Mouse (Mus musculus): ENCODE results near the gene Prkag2. TPM values are rescaled to one million over a fixed set of nuclear protein-coding genes. Genes with fewer than 3 reads are reported as not detected.
A peak's percentile ranks its signal among the peaks of the same experiment; 100 is the strongest.

The Prkag2 gene
- polyA plus RNA-seq, 1 experiment from 2014 or later = 4.8 TPM

- Histone ChIP-seq H3K27me3 (ENCODE audit: control insufficient read depth, insufficient read depth, low read depth, low read length) (no peaks in the 10 kb centered on the region), H3K9me3 (replicated peaks; ENCODE audit: control insufficient read depth, low read length) (no peaks in the 10 kb centered on the region), H3K4me2 (ENCODE audit: low read depth, low read length) (peak overlapping the region; percentile 99), H3K9ac (ENCODE audit: low read depth, low read length) (no peak overlapping the region), H3K4me1 (ENCODE audit: control insufficient read depth, low read depth, low read length) (peaks cover 32% of the 10 kb centered on the region), H3K4me3 (ENCODE audit: low read depth, low read length) (no peak overlapping the region), H3K36me3 (ENCODE audit: control insufficient read depth, insufficient read depth) (no peaks in the 10 kb centered on the region), H3K27ac (ENCODE audit: low read length) (no peak overlapping the region; the same call in 1 of the 2 replicates)
- no peak for ATAC-seq (ENCODE audit: low read depth)
- 87% methylated on average over 5 of the region's 5 CpGs for WGBS (ENCODE audit: insufficient replicate concordance)
Observed at GRCm38 (mm10) chr5:24843841-24844240, 256.6 kb downstream of the Prkag2 start.

GRCm38 (mm10) chr5:24843103-24843475, 257.4 kb downstream of the Prkag2 start:
- no peaks in the 10 kb centered on the region for H3K9me3 ChIP-seq (replicated peaks; ENCODE audit: control insufficient read depth, low read length)
- peaks cover 36% of the 10 kb centered on the region for H3K4me1 ChIP-seq (ENCODE audit: control insufficient read depth, low read depth, low read length)
- peak; percentile 0; the same call in 1 of the 2 replicates for ATAC-seq (ENCODE audit: low read depth)
- no peaks in the 10 kb centered on the region for H3K27me3 ChIP-seq (ENCODE audit: control insufficient read depth, insufficient read depth, low read depth, low read length)
- peak overlapping the region; percentile 91 for H3K9ac ChIP-seq (ENCODE audit: low read depth, low read length)
- peak overlapping the region; percentile 99 for H3K27ac ChIP-seq (ENCODE audit: low read length)
- 1% methylated on average over 21 of the region's 21 CpGs for WGBS (ENCODE audit: insufficient replicate concordance)
- no peaks in the 10 kb centered on the region for H3K36me3 ChIP-seq (ENCODE audit: control insufficient read depth, insufficient read depth)
- H3K4me3 ChIP-seq (ENCODE audit: low read depth, low read length) = peak overlapping the region; percentile 76
- peak overlapping the region; percentile 99 for H3K4me2 ChIP-seq (ENCODE audit: low read depth, low read length)

- no peaks in the 10 kb centered on the region for H3K36me3 ChIP-seq (ENCODE audit: control insufficient read depth, insufficient read depth)
- peak; percentile 89 for ATAC-seq (ENCODE audit: low read depth)
- peaks cover 38% of the 10 kb centered on the region for H3K4me1 ChIP-seq (ENCODE audit: control insufficient read depth, low read depth, low read length)
- H3K27ac ChIP-seq (ENCODE audit: low read length) = peak within 1 kb of the TSS; percentile 99
- H3K9ac ChIP-seq (ENCODE audit: low read depth, low read length) = peak within 1 kb of the TSS; percentile 91
- no peaks in the 10 kb centered on the region for H3K27me3 ChIP-seq (ENCODE audit: control insufficient read depth, insufficient read depth, low read depth, low read length)
- WGBS (ENCODE audit: insufficient replicate concordance) = under 1% methylated on average over 92 of the region's 92 CpGs
- peak within 1 kb of the TSS; percentile 76 for H3K4me3 ChIP-seq (ENCODE audit: low read depth, low read length)
- H3K4me2 ChIP-seq (ENCODE audit: low read depth, low read length) = peak within 1 kb of the TSS; percentile 99
- no peaks in the 10 kb centered on the region for H3K9me3 ChIP-seq (replicated peaks; ENCODE audit: control insufficient read depth, low read length)
Observed at GRCm38 (mm10) chr5:24842274-24843102, 258.0 kb downstream of the Prkag2 start, which contains the start of gene Rheb. Gene Rheb (minus strand): TSS chr5:24842624.

- Histone ChIP-seq H3K36me3 (ENCODE audit: control insufficient read depth, insufficient read depth) (no peaks in the 10 kb centered on the region), H3K9me3 (replicated peaks; ENCODE audit: control insufficient read depth, low read length) (no peaks in the 10 kb centered on the region), H3K27me3 (ENCODE audit: control insufficient read depth, insufficient read depth, low read depth, low read length) (no peaks in the 10 kb centered on the region), H3K27ac (ENCODE audit: low read length) (peak overlapping the region; percentile 99), H3K4me1 (ENCODE audit: control insufficient read depth, low read depth, low read length) (peaks cover 41% of the 10 kb centered on the region), H3K4me2 (ENCODE audit: low read depth, low read length) (peak overlapping the region; percentile 99), H3K9ac (ENCODE audit: low read depth, low read length) (peak overlapping the region; percentile 91), H3K4me3 (ENCODE audit: low read depth, low read length) (peak overlapping the region; percentile 76)
- peak; percentile 4 for ATAC-seq (ENCODE audit: low read depth)
- under 1% methylated on average over 48 of the region's 50 CpGs for WGBS (ENCODE audit: insufficient replicate concordance)
Observed at GRCm38 (mm10) chr5:24841662-24842273, 258.7 kb downstream of the Prkag2 start.

- no peak for ATAC-seq (ENCODE audit: low read depth)
- 11% methylated on average over 11 of the region's 11 CpGs for WGBS (ENCODE audit: insufficient replicate concordance)
- Histone ChIP-seq H3K4me1 (ENCODE audit: control insufficient read depth, low read depth, low read length) (peaks cover 41% of the 10 kb centered on the region), H3K4me2 (ENCODE audit: low read depth, low read length) (peak overlapping the region; percentile 99), H3K36me3 (ENCODE audit: control insufficient read depth, insufficient read depth) (no peaks in the 10 kb centered on the region), H3K9ac (ENCODE audit: low read depth, low read length) (peak overlapping the region; percentile 91), H3K9me3 (replicated peaks; ENCODE audit: control insufficient read depth, low read length) (no peaks in the 10 kb centered on the region), H3K27ac (ENCODE audit: low read length) (peak overlapping the region; percentile 99), H3K4me3 (ENCODE audit: low read depth, low read length) (peak overlapping the region; percentile 76), H3K27me3 (ENCODE audit: control insufficient read depth, insufficient read depth, low read depth, low read length) (no peaks in the 10 kb centered on the region)
Observed at GRCm38 (mm10) chr5:24840975-24841431, 259.4 kb downstream of the Prkag2 start.

GRCm38 (mm10) chr5:24834491-24834890, 266.0 kb downstream of the Prkag2 start:
- no peak overlapping the region for H3K4me3 ChIP-seq (ENCODE audit: low read depth, low read length)
- no peaks in the 10 kb centered on the region for H3K9me3 ChIP-seq (replicated peaks; ENCODE audit: control insufficient read depth, low read length)
- WGBS (ENCODE audit: insufficient replicate concordance) = 63% methylated on average over 5 of the region's 5 CpGs
- H3K27ac ChIP-seq (ENCODE audit: low read length) = no peak overlapping the region
- H3K27me3 ChIP-seq (ENCODE audit: control insufficient read depth, insufficient read depth, low read depth, low read length) = no peaks in the 10 kb centered on the region
- no peak for ATAC-seq (ENCODE audit: low read depth)
- peaks cover 21% of the 10 kb centered on the region for H3K4me1 ChIP-seq (ENCODE audit: control insufficient read depth, low read depth, low read length)
- no peak overlapping the region for H3K9ac ChIP-seq (ENCODE audit: low read depth, low read length)
- no peaks in the 10 kb centered on the region for H3K36me3 ChIP-seq (ENCODE audit: control insufficient read depth, insufficient read depth)
- no peak overlapping the region for H3K4me2 ChIP-seq (ENCODE audit: low read depth, low read length)

- 74% methylated on average over 3 of the region's 3 CpGs for WGBS (ENCODE audit: insufficient replicate concordance)
- H3K36me3 ChIP-seq (ENCODE audit: control insufficient read depth, insufficient read depth) = no peaks in the 10 kb centered on the region
- no peak overlapping the region for H3K9ac ChIP-seq (ENCODE audit: low read depth, low read length)
- H3K4me1 ChIP-seq (ENCODE audit: control insufficient read depth, low read depth, low read length) = peaks cover 6% of the 10 kb centered on the region
- H3K27ac ChIP-seq (ENCODE audit: low read length) = no peak overlapping the region
- no peaks in the 10 kb centered on the region for H3K9me3 ChIP-seq (replicated peaks; ENCODE audit: control insufficient read depth, low read length)
- no peak overlapping the region for H3K4me3 ChIP-seq (ENCODE audit: low read depth, low read length)
- no peak for ATAC-seq (ENCODE audit: low read depth)
- no peaks in the 10 kb centered on the region for H3K27me3 ChIP-seq (ENCODE audit: control insufficient read depth, insufficient read depth, low read depth, low read length)
- no peak overlapping the region for H3K4me2 ChIP-seq (ENCODE audit: low read depth, low read length)
Observed at GRCm38 (mm10) chr5:24831912-24832311, 268.5 kb downstream of the Prkag2 start.

GRCm38 (mm10) chr5:24828446-24828845, 272.0 kb downstream of the Prkag2 start:
- no peaks in the 10 kb centered on the region for H3K27me3 ChIP-seq (ENCODE audit: control insufficient read depth, insufficient read depth, low read depth, low read length)
- H3K4me1 ChIP-seq (ENCODE audit: control insufficient read depth, low read depth, low read length) = peaks cover 17% of the 10 kb centered on the region
- H3K4me2 ChIP-seq (ENCODE audit: low read depth, low read length) = no peak overlapping the region
- 81% methylated on average over 3 of the region's 3 CpGs for WGBS (ENCODE audit: insufficient replicate concordance)
- no peak overlapping the region for H3K27ac ChIP-seq (ENCODE audit: low read length)
- no peak overlapping the region for H3K4me3 ChIP-seq (ENCODE audit: low read depth, low read length)
- no peaks in the 10 kb centered on the region for H3K9me3 ChIP-seq (replicated peaks; ENCODE audit: control insufficient read depth, low read length)
- no peaks in the 10 kb centered on the region for H3K36me3 ChIP-seq (ENCODE audit: control insufficient read depth, insufficient read depth)
- no peak overlapping the region for H3K9ac ChIP-seq (ENCODE audit: low read depth, low read length)
- no peak for ATAC-seq (ENCODE audit: low read depth)

- Histone ChIP-seq H3K27ac (ENCODE audit: low read length) (no peak overlapping the region), H3K36me3 (ENCODE audit: control insufficient read depth, insufficient read depth) (no peaks in the 10 kb centered on the region), H3K9me3 (replicated peaks; ENCODE audit: control insufficient read depth, low read length) (no peaks in the 10 kb centered on the region), H3K27me3 (ENCODE audit: control insufficient read depth, insufficient read depth, low read depth, low read length) (no peaks in the 10 kb centered on the region), H3K4me2 (ENCODE audit: low read depth, low read length) (no peak overlapping the region), H3K4me3 (ENCODE audit: low read depth, low read length) (no peak overlapping the region), H3K4me1 (ENCODE audit: control insufficient read depth, low read depth, low read length) (peaks cover 14% of the 10 kb centered on the region), H3K9ac (ENCODE audit: low read depth, low read length) (no peak overlapping the region)
- ATAC-seq (ENCODE audit: low read depth) = no peak
- 49% methylated on average over 2 of the region's 2 CpGs for WGBS (ENCODE audit: insufficient replicate concordance)
Observed at GRCm38 (mm10) chr5:24827173-24827572, 273.3 kb downstream of the Prkag2 start.

Data from liver, embryonic 16.5 days (tissue).